Mouse (Mus musculus): ENCODE results near the gene Csnk2a1. TPM values are rescaled to one million over a fixed set of nuclear protein-coding genes. Genes with fewer than 3 reads are reported as not detected.

The Csnk2a1 gene
- total and polyA plus RNA-seq, 2 experiments from 2014 or later, result 109 to 119 TPM

GRCm38 (mm10) chr2:152230046-152230445 lies 3.4 kb downstream of the Csnk2a1 start:
- no peak overlapping the region for H3K4me3 ChIP-seq (ENCODE audit: low read length)
- no peak for TF ChIP-seq CTCF (IDR thresholded peaks at IDR 0.05; ENCODE audit: low read depth)
- no peaks in the 10 kb centered on the region for H3K36me3 ChIP-seq (ENCODE audit: insufficient read depth, low read length)
- DNase-seq (ENCODE audit: low spot score), result no peak
- no peaks in the 10 kb centered on the region for H3K27me3 ChIP-seq (ENCODE audit: insufficient read depth, low read length)
- no peak for ATAC-seq
- H3K27ac ChIP-seq, result no peak overlapping the region
- H3K9me3 ChIP-seq (ENCODE audit: low read length), result no peaks in the 10 kb centered on the region
- no peak overlapping the region for H3K9ac ChIP-seq (replicated peaks; ENCODE audit: low read length)
- H3K4me1 ChIP-seq (ENCODE audit: insufficient read depth, low read length), result peaks cover 9% of the 10 kb centered on the region; the same call in 1 of the 2 replicates
- no peak overlapping the region for H3K4me2 ChIP-seq (ENCODE audit: low read depth, low read length)

GRCm38 (mm10) chr2:152237926-152238325 lies 11.3 kb downstream of the Csnk2a1 start:
- Histone ChIP-seq H3K4me2 (ENCODE audit: low read depth, low read length) (no peak overlapping the region), H3K9ac (replicated peaks; ENCODE audit: low read length) (no peak overlapping the region), H3K36me3 (ENCODE audit: insufficient read depth, low read length) (peaks cover 7% of the 10 kb centered on the region), H3K4me1 (ENCODE audit: insufficient read depth, low read length) (no peaks in the 10 kb centered on the region), H3K27ac (no peak overlapping the region), H3K4me3 (ENCODE audit: low read length) (no peak overlapping the region), H3K27me3 (ENCODE audit: insufficient read depth, low read length) (no peaks in the 10 kb centered on the region), H3K9me3 (ENCODE audit: low read length) (no peaks in the 10 kb centered on the region)
- no peak for ATAC-seq
- DNase-seq (ENCODE audit: low spot score), result no peak
- 94% methylated on average over 1 of the region's 1 CpGs for WGBS
- no peak for TF ChIP-seq CTCF (IDR thresholded peaks at IDR 0.05; ENCODE audit: low read depth)

DNA sequence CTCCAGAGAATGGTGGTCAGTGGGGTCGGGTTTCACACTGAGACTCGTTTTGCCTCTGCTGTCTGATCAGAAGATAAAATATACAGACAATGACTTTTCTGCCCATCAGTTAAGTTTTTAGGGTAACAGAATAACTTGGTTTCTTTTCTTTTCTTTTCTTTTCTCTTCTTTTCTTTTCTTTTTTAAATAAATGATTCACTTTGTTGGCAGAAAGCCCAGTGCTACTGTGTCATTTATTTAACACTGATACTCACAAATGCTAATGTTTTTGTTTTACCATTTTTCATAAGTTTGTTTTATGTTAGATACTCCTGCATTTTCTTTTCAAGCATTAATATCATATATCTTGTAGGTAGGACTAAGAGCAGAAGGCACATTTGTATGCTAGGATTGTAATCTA lies 13.9 kb downstream of the Csnk2a1 start:
- no peaks in the 10 kb centered on the region for H3K9me3 ChIP-seq (ENCODE audit: low read length)
- WGBS, result 44% methylated on average over 2 of the region's 2 CpGs
- H3K36me3 ChIP-seq (ENCODE audit: insufficient read depth, low read length), result peaks cover 7% of the 10 kb centered on the region
- ATAC-seq (no peak), DNase-seq (ENCODE audit: low spot score) (no peak)
- no peaks in the 10 kb centered on the region for H3K27me3 ChIP-seq (ENCODE audit: insufficient read depth, low read length)
- H3K4me1 ChIP-seq (ENCODE audit: insufficient read depth, low read length), result no peaks in the 10 kb centered on the region
- no peak overlapping the region for H3K27ac ChIP-seq
- H3K9ac ChIP-seq (replicated peaks; ENCODE audit: low read length), result no peak overlapping the region
- TF ChIP-seq CTCF (IDR thresholded peaks at IDR 0.05; ENCODE audit: low read depth), result no peak
- H3K4me2 ChIP-seq (ENCODE audit: low read depth, low read length), result no peak overlapping the region
- H3K4me3 ChIP-seq (ENCODE audit: low read length), result no peak overlapping the region

DNA sequence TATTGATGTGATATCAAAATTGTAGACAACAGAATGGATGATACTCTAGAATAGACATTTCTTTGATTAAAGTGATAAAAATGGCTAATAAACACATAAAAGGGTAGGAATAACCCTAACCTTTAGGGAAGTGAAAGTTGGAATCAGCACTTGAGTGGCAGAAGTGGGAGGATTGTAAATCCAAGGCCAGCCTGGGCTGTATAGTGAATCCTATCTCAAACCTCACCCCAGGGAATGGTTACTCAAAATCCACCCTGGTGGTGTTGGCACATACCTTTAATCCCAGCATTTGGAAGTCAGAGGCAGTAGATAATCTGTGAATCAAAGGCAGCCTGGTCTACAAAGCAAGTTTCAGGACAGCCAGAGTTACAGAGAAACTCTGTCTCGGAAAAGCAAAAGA lies 20.6 kb downstream of the Csnk2a1 start:
- H3K27ac ChIP-seq, result no peak overlapping the region

DNA sequence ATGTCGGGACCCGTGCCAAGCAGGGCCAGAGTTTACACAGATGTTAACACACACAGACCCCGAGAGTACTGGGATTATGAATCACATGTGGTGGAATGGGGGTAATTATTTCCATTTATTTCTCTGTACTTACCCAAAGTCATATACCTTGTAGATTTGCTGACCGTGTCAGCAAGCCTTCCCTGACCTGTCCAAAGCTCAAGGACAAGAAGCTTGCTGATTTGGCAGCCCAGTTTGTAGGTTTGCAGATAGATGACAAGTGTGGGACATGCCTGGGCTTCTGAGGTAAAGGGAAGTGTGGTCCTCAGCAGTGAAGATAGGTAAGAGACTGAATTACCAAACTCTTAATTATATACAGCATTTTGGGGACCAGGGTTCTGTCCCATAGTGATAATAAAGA lies 23.9 kb downstream of the Csnk2a1 start:
- no peak for TF ChIP-seq CTCF (IDR thresholded peaks at IDR 0.05; ENCODE audit: low read depth)
- H3K36me3 ChIP-seq (ENCODE audit: insufficient read depth, low read length), result peaks cover 15% of the 10 kb centered on the region
- no peak overlapping the region for H3K4me3 ChIP-seq (ENCODE audit: low read length)
- ATAC-seq, result no peak
- H3K9me3 ChIP-seq (ENCODE audit: low read length), result no peaks in the 10 kb centered on the region
- 72% methylated on average over 2 of the region's 4 CpGs for WGBS
- H3K27ac ChIP-seq, result no peak overlapping the region
- H3K9ac ChIP-seq (replicated peaks; ENCODE audit: low read length), result no peak overlapping the region
- no peaks in the 10 kb centered on the region for H3K4me1 ChIP-seq (ENCODE audit: insufficient read depth, low read length)
- H3K27me3 ChIP-seq (ENCODE audit: insufficient read depth, low read length), result no peaks in the 10 kb centered on the region
- H3K4me2 ChIP-seq (ENCODE audit: low read depth, low read length), result no peak overlapping the region
- DNase-seq (ENCODE audit: low spot score), result no peak

More for the DNA sequence above, 20.6 kb downstream of the Csnk2a1 start:
- 75% methylated on average over 1 of the region's 1 CpGs for WGBS
- ATAC-seq, result no peak
- no peak overlapping the region for H3K9ac ChIP-seq (replicated peaks; ENCODE audit: low read length)
- no peak overlapping the region for H3K4me2 ChIP-seq (ENCODE audit: low read depth, low read length)
- peaks cover 8% of the 10 kb centered on the region for H3K36me3 ChIP-seq (ENCODE audit: insufficient read depth, low read length)
- no peaks in the 10 kb centered on the region for H3K27me3 ChIP-seq (ENCODE audit: insufficient read depth, low read length)
- DNase-seq (ENCODE audit: low spot score), result no peak
- H3K9me3 ChIP-seq (ENCODE audit: low read length), result no peaks in the 10 kb centered on the region
- TF ChIP-seq CTCF (IDR thresholded peaks at IDR 0.05; ENCODE audit: low read depth), result no peak
- H3K4me3 ChIP-seq (ENCODE audit: low read length), result no peak overlapping the region
- no peaks in the 10 kb centered on the region for H3K4me1 ChIP-seq (ENCODE audit: insufficient read depth, low read length)

GRCm38 (mm10) chr2:152259739-152260138 lies 33.1 kb downstream of the Csnk2a1 start:
- Histone ChIP-seq H3K27ac (no peak overlapping the region), H3K4me3 (ENCODE audit: low read length) (no peak overlapping the region), H3K4me2 (ENCODE audit: low read depth, low read length) (no peak overlapping the region), H3K36me3 (ENCODE audit: insufficient read depth, low read length) (peaks cover 42% of the 10 kb centered on the region), H3K9ac (replicated peaks; ENCODE audit: low read length) (no peak overlapping the region), H3K9me3 (ENCODE audit: low read length) (no peaks in the 10 kb centered on the region), H3K27me3 (ENCODE audit: insufficient read depth, low read length) (no peaks in the 10 kb centered on the region), H3K4me1 (ENCODE audit: insufficient read depth, low read length) (no peaks in the 10 kb centered on the region)
- 97% methylated on average over 1 of the region's 1 CpGs for WGBS
- ATAC-seq (no peak), DNase-seq (ENCODE audit: low spot score) (no peak)
- no peak for TF ChIP-seq CTCF (IDR thresholded peaks at IDR 0.05; ENCODE audit: low read depth)

GRCm38 (mm10) chr2:152273639-152274038 lies 47.0 kb downstream of the Csnk2a1 start:
- 83% methylated on average over 2 of the region's 2 CpGs for WGBS
- Histone ChIP-seq H3K4me3 (ENCODE audit: low read length) (no peak overlapping the region), H3K4me2 (ENCODE audit: low read depth, low read length) (no peak overlapping the region), H3K9me3 (ENCODE audit: low read length) (no peaks in the 10 kb centered on the region), H3K4me1 (ENCODE audit: insufficient read depth, low read length) (no peaks in the 10 kb centered on the region), H3K27me3 (ENCODE audit: insufficient read depth, low read length) (no peaks in the 10 kb centered on the region), H3K27ac (no peak overlapping the region), H3K36me3 (ENCODE audit: insufficient read depth, low read length) (peaks cover 53% of the 10 kb centered on the region), H3K9ac (replicated peaks; ENCODE audit: low read length) (no peak overlapping the region)
- peak; percentile 52 for TF ChIP-seq CTCF (IDR thresholded peaks at IDR 0.05; ENCODE audit: low read depth)
- DNase-seq (ENCODE audit: low spot score) (peak; percentile 30), ATAC-seq (no peak)

All from hindbrain, postnatal 0 days (tissue).